In the genomic region with DNA sequence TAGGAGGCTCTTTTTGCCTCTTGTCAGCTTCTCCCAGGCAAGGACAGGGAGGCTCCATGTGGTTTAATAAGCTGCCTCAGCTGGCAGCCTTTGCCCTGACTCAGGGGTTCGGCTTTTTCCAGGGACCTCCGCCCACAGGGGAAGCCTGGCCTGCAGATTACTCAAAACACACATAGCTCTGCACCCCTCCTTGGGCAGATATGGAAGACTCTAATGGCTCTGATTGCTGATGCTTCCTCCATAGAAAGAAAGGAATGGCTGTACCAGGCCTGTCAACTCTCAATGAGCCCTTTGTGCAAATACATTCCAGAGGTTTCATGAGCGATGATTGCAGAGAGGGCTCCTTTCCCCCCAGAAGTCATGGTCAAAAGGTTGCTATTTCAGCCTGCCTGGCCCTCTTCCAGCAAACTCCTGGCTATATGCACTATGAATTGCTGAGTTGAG, we compare ENCODE assay signal across 8 mouse cellular contexts.
A peak's percentile ranks its signal among the peaks of the same experiment; 100 is the strongest.
DNase-seq lines count a peak whose midpoint lies in the region; ATAC-seq and TF ChIP-seq lines count a peak whose summit lies in the region.

No protein-coding gene starts in this region.

- H3K27me3 ChIP-seq in kidney, embryonic 16.5 days (ENCODE audit: insufficient read depth, low read length) = no peaks in the 10 kb centered on the region
- H3K27me3 ChIP-seq in heart, embryonic 12.5 days (replicated peaks) = no peaks in the 10 kb centered on the region
- H3K27me3 ChIP-seq in limb, embryonic 14.5 days (ENCODE audit: control insufficient read depth, insufficient read depth, low read length) = no peaks in the 10 kb centered on the region

- ATAC-seq in kidney, embryonic 16.5 days (ENCODE audit: low FRiP score, low TSS enrichment) = peak; percentile 73; the same call in 1 of the 2 replicates
- ATAC-seq in heart, embryonic 12.5 days (ENCODE audit: insufficient number of reproducible peaks, low FRiP score) = peak; percentile 73
- ATAC-seq in limb, embryonic 14.5 days (ENCODE audit: low FRiP score, low read depth) = peak; percentile 78

- DNase-seq in kidney, adult 11 months = no peak
- DNase-seq in embryo, embryonic 10 days (ENCODE audit: low spot score) = peak; percentile 52
- peak; percentile 73 for DNase-seq in limb, embryonic 14.5 days (ENCODE audit: low spot score)
- no peak for DNase-seq in cerebellum, postnatal 36 days
- DNase-seq in adrenal gland, adult 8-10 months = no peak
- DNase-seq in left cerebral cortex, postnatal 14 days (ENCODE audit: low spot score in 2 of 2) = no peak

- intact Hi-C loops in left cerebral cortex, postnatal 14 days (cut with DNase I) = no loop called here

- peak overlapping the region; percentile 58 for H3K27ac ChIP-seq in kidney, embryonic 16.5 days (ENCODE audit: low read length)
- peak overlapping the region; percentile 82 for H3K27ac ChIP-seq in heart, embryonic 12.5 days (ENCODE audit: poor library complexity, severe bottlenecking)
- peak overlapping the region; percentile 79 for H3K27ac ChIP-seq in limb, embryonic 14.5 days (replicated peaks; ENCODE audit: low read depth, low read length)

- TF ChIP-seq POLR2A in limb, embryonic 14.5 days (IDR thresholded peaks at IDR 0.05; ENCODE audit: borderline replicate concordance, extremely low read depth, insufficient read depth, insufficient read length) = no peak

- no peaks in the 10 kb centered on the region for H3K9me3 ChIP-seq in kidney, embryonic 16.5 days (ENCODE audit: low read length)
- H3K9me3 ChIP-seq in heart, embryonic 12.5 days (replicated peaks) = no peaks in the 10 kb centered on the region
- H3K9me3 ChIP-seq in limb, embryonic 14.5 days (ENCODE audit: control insufficient read depth, low read length) = no peaks in the 10 kb centered on the region

- no peaks in the 10 kb centered on the region for H3K36me3 ChIP-seq in kidney, embryonic 16.5 days (ENCODE audit: insufficient read depth, low read length)
- no peaks in the 10 kb centered on the region for H3K36me3 ChIP-seq in heart, embryonic 12.5 days
- no peaks in the 10 kb centered on the region for H3K36me3 ChIP-seq in limb, embryonic 14.5 days (ENCODE audit: control insufficient read depth, insufficient read depth, low read length)

- no peaks in the 10 kb centered on the region for H3K4me1 ChIP-seq in kidney, embryonic 16.5 days (ENCODE audit: insufficient read depth, low read length)
- H3K4me1 ChIP-seq in heart, embryonic 12.5 days (replicated peaks) = peaks cover 12% of the 10 kb centered on the region
- peaks cover 5% of the 10 kb centered on the region for H3K4me1 ChIP-seq in limb, embryonic 14.5 days (ENCODE audit: control insufficient read depth, insufficient read depth, low read length)

- no peak overlapping the region for H3K4me3 ChIP-seq in kidney, embryonic 16.5 days (ENCODE audit: low read length)
- no peak overlapping the region for H3K4me3 ChIP-seq in heart, embryonic 12.5 days
- H3K4me3 ChIP-seq in limb, embryonic 14.5 days (replicated peaks; ENCODE audit: low read length) = no peak overlapping the region

- no peak overlapping the region for H3K9ac ChIP-seq in kidney, embryonic 16.5 days (replicated peaks; ENCODE audit: low read length)
- no peak overlapping the region for H3K9ac ChIP-seq in heart, embryonic 12.5 days
- H3K9ac ChIP-seq in limb, embryonic 14.5 days (ENCODE audit: low read depth, low read length, severe bottlenecking) = no peak overlapping the region

- H3K4me2 ChIP-seq in kidney, embryonic 16.5 days (replicated peaks; ENCODE audit: low read depth, low read length) = no peak overlapping the region
- 0 out of 2 replicates have a peak overlapping the region, but pooled peaks have one; percentile 14 for H3K4me2 ChIP-seq in heart, embryonic 12.5 days
- H3K4me2 ChIP-seq in limb, embryonic 14.5 days (replicated peaks; ENCODE audit: low read depth, low read length, severe bottlenecking) = no peak overlapping the region

- WGBS in kidney, embryonic 16.5 days = 31% methylated on average over 3 of the region's 3 CpGs
- 14% methylated on average over 3 of the region's 3 CpGs for WGBS in heart, embryonic 12.5 days
- 21% methylated on average over 3 of the region's 3 CpGs for WGBS in limb, embryonic 14.5 days

Comparison
In these comparisons a context has a peak if more than half of its experiments do, and no peak if none do; other contexts are left out.
1. DNase-seq: peak in embryo, embryonic 10 days (single experiment) and limb, embryonic 14.5 days (single experiment); none in kidney, adult 11 months (single experiment), cerebellum, postnatal 36 days (0 of 2), adrenal gland, adult 8-10 months (single experiment) and left cerebral cortex, postnatal 14 days (0 of 2).
2. Peak in every context shown above with its lines, with median percentiles within 50 percentile points of each other: ATAC-seq and H3K27ac ChIP-seq.